Mouse (Mus musculus): ENCODE data around the gene Hist2h4.

Gene Hist2h4

DNA sequence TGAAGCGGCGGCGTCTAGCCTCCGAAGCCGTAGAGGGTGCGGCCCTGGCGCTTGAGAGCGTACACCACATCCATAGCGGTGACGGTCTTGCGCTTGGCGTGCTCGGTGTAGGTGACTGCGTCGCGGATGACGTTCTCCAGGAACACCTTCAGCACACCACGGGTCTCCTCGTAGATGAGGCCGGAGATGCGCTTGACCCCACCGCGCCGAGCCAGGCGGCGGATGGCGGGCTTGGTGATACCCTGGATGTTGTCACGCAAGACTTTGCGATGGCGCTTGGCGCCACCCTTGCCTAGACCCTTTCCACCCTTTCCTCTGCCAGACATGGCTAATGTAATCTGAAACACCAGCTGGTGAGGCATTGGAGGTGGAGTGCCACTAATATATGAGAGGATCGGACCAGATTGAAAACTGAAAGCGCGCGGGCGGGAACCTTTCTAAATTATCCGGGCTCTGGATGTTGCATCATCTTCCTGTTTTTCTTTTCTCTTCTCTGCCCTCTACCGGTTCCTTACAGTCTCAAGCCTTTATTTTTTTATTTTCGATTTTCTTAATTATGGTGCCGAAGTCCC, at the start of gene Hist2h4:
Gene Hist2h4, minus strand, starts transcription at position 333 of the 572 bp plus-strand sequence.
- in situ Hi-C loops (cut with MboI, MseI) = no loop called here

DNA sequence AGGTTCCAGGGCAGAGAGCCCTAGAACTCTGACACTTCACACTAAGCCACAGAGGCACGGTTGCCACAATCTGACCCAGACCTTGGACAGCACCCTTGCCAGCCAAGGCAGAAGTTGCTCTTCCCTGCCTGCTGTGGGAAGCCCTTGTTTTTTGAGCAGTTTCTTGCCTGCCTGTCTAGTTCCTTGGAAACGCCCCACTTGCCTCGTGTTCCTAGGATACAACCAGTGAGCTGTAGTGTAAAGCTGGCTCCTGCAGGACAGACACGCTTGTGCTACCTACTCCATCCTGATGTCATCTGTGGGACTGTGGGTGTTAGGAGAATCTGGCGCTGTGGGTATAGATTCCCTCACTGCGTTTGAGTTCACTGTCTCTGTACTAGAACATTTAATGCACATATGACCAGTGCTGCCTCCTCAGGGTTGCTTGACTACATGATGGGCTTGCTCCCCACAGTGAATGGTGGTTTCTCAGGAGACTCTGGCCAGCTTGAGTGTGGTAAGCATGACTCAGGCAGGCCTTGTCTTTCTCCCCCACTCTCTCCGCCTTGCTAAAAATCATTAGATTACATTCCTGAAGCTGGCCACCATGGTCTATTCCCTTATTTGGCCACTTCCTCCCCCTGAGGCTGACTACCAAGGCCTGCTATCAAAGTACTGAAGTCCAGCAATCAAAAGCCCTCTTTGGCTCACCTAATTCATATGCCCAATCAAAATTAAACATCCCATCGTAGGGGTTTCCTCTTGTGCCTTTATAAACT, 49.4 kb upstream of the Hist2h4 start:
- in situ Hi-C loops (cut with MboI, MseI) = no loop called here

DNA sequence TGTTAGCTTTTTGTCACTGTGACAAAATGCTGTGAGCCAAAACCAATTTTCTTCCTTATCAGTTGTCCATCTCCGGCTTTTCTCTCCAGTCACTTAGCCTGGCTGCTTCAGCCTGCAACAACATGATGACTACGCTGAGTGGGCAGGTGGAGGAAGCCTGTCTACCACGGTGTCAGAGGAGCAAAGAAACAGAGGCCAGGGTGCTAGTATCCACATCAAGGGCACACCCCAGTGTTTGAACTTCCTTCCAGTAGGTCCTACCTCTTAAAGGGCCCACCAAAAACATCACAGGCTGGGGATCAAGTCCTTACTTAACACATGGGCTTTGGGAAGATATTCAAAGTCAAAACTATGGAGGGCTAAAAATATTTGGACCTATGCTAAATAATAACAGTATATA, 46.3 kb upstream of the Hist2h4 start:
- in situ Hi-C loops (cut with MboI, MseI) = no loop called here

DNA sequence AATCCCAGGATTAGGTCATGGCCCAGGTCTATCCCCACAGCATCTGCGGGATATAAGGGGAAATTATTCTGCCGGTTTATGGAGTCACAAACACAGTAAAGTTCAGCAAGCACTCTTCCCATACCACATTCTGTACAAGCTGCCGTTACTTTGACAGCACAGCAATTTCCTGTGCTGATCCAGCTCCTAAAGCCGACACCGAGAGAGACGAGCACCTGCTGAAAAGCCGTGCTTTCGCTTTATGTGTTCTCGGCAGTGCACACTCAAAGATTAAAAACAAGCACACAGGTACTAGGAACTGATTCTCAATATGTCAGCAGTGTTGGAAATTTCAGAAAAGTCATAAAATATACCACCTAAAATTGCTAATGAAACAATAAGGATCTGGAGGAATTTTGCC, 43.4 kb upstream of the Hist2h4 start:
- in situ Hi-C loops (cut with MboI, MseI) = no loop called here

DNA sequence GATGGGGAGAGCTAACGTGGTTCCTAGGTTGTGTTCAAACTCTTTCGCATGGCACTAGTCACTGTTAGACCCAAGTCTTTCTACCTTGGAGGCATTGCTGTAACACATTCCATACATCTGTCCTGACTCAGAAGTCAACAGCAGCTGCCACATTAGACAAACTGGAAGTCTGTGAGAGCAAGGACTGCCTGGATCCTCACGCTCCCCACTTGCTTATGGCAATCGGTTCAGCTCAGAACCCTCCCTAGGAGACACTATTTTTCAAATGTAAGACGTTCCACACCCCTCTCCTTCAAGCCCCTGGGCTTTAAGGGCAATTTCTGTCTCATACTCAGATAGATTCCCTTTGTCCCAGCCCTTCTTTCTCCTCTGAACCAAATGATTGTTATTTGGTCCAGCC, 39.0 kb upstream of the Hist2h4 start:
- in situ Hi-C loops (cut with MboI, MseI) = no loop called here

DNA sequence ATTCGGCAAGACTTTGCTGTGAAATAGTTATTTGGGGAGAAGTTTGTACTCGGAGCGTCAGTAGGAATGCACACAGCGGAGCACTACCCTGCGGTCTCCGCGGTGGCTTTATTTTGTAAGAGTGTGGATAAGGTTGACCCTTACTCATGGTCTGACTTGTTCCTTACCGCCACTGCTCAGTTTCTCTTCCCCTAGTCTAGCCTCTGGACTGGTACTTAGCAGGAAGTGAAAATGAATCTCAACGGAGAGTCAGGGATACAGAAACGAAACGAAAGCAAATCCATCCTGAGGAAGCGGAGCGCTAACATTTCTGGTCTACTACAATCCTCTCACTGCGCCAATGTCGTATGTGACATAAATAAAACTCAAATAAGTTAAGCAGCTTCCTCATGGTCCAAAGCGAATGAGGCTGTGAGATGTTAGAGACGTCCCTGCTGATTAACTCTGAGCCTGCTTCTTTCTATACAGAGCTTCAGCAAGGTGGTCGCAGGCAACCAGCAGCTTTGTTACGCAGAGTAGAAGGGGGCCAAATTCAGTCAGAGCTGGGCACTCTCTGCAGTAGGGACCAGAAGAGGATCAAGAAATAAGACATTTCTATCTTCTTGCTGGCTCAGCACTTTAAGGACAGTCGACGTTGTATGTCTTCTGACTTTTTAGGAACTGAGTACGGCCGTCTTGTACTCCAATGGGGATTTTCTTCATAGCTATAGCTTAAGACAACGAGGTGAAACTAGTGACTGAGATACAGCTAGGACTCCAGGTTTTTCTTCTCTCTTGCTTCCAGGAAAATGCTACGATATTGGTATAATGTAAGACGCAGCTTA, 37.8 kb upstream of the Hist2h4 start:
- in situ Hi-C loops (cut with MboI, MseI) = no loop called here

DNA sequence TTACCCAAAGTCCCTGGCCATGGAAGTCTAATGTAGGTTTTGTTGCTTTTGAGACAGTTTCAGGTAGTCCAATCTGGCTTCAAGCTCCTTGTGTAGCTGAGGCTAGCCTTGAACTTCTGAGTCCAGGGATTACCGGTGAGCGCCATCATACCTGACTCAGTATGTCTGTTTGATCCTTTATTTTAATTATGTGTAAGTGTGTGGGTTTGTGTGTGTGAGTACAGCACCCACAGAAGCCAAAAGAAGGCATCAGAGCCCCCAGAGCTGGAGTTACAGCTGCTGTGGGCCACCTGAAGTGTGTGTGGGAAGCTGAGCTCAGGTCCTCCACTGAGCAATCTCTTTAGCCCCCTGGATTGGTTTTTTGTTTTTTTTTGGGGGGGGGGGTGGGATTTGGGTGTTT, 36.5 kb upstream of the Hist2h4 start:
- in situ Hi-C loops (cut with MboI, MseI) = loop anchor here (25.0 kb wide), 1 partner anchor 1912 kb away; the partner anchor contains the start of gene Lingo4

DNA sequence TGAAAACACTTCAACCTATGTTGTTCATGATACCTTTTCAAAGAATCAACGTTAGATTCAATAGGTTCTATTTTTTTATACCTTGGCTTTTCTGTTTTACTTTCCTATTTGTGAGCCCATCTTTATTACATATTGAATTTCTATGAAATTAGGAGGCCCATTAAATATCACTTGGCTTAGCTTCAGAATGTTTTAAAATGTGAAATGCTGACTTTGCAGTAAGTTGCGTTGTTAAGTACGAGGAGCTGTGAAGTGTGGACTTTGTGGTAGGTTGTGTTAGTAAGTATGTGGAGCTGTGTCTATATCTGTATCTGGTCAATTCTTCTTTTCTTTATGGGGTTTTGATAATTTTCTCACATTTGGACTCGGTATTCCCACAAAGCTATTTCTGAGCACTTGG, 35.2 kb upstream of the Hist2h4 start:
- in situ Hi-C loops (cut with MboI, MseI) = loop anchor here (25.0 kb wide), 1 partner anchor 1911 kb away; the partner anchor contains the start of gene Lingo4

DNA sequence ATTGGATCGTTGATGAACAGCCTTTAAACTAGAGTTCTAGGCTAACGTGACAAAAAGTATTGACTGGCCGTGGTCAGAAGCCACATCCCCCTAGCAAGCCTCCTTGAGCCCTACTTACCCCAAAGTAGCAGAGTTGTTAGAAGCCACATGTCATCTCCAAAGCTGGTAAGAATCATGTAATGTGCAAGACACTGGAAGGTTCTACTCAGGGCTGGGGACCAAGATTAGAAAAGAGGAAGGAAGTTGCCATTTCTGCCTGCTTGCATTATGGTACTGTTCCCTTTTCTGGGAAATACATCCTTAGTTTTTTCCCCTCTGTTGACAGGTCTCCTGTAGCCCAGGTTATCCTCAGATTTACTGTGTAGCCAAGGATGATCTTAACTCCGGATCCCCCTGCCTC, 30.7 kb upstream of the Hist2h4 start, which contains the start of gene Fcgr1:
Gene Fcgr1, minus strand, starts transcription at position 183 of the 400 bp plus-strand sequence.
- in situ Hi-C loops (cut with MboI, MseI) = loop anchor here (25.0 kb wide), 1 partner anchor 1906 kb away; the partner anchor contains the start of gene Lingo4

DNA sequence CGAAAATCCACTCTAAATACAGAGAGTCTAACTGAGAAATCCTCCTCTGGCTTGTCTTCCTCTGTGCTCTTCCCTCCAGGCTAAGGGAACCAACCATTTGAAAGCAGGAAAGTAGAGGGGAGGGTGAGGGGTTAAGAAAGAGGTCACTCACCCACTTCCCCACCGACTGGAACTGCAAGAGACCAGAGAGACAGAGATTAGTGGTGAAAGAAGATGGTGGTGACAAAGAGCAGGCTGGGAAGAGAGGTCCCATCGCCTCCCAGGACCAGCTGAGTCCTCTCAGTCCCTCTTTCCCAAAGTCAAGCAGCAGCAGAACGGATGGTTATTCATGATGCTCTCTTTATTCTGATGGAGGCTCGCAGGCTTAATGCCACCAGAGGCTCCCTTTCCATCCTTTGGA, 30.3 kb upstream of the Hist2h4 start:
- in situ Hi-C loops (cut with MboI, MseI) = loop anchor here (25.0 kb wide), 1 partner anchor 1906 kb away; the partner anchor contains the start of gene Lingo4

DNA sequence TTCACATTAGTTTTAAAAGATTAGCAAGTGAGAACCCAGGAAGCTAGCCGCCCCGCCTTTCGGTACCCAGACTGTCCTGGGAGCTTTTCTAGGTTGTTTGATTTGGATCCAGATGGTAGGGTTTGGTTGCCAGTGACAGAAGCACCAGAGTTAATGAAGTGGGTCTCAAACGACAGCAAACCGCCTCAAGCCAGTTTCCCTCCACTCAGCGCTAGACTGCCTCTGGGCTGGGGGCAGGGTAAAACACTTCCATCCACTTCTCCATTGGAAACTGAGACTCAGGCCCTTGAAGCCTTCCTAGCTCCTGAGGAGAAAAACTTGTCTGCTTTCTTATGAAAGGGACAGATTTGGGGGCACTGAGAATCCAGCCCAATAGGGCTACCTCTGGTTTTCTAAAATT, 29.5 kb upstream of the Hist2h4 start:
- in situ Hi-C loops (cut with MboI, MseI) = loop anchor here (25.0 kb wide), 1 partner anchor 1905 kb away; the partner anchor contains the start of gene Lingo4

DNA sequence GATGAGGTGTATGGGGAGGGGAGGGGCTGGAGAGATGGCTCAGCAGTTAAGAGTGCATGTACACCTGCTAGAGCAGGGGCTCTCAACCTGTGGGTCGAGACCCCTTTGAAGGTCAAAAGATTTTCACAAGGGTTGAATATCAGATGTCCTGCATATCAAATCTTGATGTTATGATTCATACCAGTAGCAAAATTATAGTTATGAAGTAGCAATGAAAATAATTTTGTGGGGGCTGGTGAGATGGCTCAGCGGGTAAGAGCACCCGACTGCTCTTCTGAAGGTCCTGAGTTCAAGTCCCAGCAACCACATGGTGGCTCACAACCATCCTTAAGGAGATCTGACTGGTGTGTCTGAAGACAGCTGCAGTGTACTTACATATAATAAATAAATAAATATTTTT, 27.6 kb upstream of the Hist2h4 start:
- in situ Hi-C loops (cut with MboI, MseI) = loop anchor here (25.0 kb wide), 1 partner anchor 1903 kb away; the partner anchor contains the start of gene Lingo4

DNA sequence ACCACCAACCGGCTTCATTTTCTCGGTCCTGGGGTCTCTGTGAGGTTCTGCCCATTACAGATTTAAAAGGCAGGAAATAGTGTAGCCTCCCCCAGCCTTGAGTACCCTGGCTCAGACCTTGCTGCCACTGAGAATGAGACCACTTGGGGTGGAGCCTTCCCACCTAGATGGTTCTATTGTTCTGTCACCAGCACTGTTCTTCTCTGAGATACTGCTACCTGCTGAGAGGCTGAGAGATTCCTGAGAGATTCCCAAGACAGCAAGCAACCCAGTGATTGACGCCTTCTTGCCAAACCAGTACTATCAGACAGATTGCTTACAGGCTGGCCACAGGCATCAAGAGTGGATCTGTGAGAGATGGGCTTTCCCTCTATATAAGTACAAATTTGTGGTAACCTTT, 26.1 kb upstream of the Hist2h4 start:
- in situ Hi-C loops (cut with MboI, MseI) = loop anchor here (25.0 kb wide), 1 partner anchor 1902 kb away; the partner anchor contains the start of gene Lingo4

DNA sequence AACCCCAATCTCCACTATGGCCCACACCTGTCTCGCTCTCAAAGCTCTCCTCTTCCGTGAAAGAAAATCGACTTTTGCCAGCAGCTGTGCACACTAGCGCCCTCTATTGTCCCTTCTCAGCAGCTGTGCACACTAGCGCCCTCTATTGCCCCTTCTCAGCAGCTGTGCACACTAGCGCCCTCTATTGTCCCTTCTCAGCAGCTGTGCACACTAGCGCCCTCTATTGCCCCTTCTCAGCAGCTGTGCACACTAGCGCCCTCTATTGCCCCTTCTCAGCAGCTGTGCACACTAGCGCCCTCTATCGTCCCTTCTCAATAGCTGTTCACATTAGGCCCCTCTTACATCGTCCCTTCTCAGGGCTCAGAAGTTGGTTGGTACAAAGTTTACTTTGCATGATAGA, 24.2 kb upstream of the Hist2h4 start:
- in situ Hi-C loops (cut with MboI, MseI) = loop anchor here (25.0 kb wide), 1 partner anchor 1900 kb away; the partner anchor contains the start of gene Lingo4

DNA sequence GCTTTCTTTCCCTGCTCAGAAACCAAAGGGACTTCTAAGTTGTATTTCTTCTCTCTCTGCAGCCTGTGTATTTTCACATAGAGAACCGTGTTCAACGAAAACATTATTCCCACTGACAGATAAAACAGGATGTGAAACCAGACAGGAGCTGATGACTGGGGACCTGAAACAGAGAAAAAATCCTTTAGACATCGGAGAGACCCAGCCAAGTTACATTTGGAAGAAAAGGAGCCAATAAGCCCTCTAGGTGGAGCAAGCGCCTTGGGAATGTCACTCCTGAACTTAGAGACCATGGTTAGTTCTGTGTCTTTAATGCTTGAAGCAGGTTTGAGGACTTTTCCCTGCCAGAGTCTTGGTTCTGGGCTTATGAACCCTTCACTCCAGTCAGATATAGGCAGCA, 21.3 kb upstream of the Hist2h4 start:
- in situ Hi-C loops (cut with MboI, MseI) = loop anchor here (5.0 to 25.0 kb wide), 2 partner anchors 43 to 1897 kb away; partner anchors contain the start of gene Lingo4

DNA sequence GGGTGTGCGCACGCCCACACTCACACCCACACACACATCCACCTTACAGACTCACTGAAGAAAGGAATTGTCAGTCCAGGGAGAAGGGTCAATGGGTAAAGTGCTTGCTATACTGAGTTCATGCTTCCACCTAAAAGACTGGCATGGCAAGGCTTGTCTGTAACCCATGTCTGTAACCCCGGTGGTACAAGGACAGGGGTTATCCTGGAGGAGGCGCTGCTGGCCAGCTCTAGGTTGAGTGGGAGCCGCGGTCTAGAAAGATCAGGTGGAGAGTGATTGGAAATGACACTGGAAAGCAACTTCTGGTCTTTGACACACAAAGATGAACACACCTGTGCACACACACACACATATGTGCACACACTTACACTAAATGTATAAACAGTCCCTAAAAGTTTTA, 17.5 kb upstream of the Hist2h4 start:
- in situ Hi-C loops (cut with MboI, MseI) = loop anchor here (5.0 to 25.0 kb wide), 2 partner anchors 47 to 1893 kb away; partner anchors contain the start of gene Lingo4

DNA sequence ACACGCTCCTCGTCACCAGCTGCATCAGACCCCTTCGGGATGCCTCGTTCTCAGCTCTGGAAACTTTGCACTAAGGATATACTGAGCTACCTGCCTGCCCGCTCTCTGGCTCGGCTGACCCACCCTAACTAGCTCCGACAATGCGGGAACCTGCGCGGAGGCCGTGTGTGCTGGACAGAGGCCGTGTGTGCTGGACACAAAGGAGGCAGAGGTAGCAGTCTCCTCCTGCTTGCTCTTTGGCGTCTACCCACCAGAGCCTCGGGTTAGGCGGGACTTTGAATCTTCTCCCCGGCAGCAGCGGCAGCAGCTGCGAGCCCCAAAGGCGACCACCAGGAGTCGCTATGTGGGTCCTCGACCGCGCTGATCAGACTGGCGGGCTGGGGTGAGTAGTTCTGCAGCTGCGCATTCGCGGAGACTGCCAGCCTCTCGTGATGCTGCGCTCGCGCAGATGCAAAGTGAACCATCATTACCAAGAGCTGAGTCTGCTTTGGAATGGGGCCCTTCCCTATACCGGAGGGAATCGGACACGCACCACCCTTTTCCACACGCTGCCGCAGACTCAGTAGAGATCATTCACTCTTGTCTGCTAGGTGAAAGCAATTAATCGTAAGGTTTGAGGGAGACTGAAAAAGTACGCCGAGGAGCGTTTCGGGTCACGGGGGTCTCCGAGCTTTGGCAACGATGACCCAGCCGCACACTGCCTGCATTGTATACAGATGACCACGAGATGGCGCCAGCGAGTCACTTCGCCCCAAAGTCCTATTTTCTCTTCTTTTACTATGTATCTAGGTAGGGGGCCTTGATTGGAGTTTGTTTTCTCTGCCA, 14.9 kb upstream of the Hist2h4 start:
- in situ Hi-C loops (cut with MboI, MseI) = loop anchor here (25.0 kb wide), 1 partner anchor 1891 kb away; the partner anchor contains the start of gene Lingo4

DNA sequence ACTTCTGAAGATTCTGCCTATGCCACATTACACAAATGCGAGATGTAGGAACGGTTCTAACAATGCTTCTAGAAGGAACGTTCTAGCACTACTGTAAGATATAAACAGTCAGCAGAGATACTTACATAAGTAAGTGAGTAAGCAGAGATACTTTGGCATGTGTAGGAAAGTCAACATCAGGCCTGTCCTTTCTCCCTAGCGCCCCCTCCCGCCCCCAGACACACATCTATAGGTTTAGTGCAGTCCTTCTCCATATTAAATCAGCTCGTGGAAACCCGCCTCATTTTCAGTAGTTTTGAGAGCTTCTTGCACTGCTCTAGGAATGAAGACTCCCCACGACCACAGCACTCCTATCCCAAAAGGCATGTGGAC, 14.3 kb upstream of the Hist2h4 start:
- in situ Hi-C loops (cut with MboI, MseI) = loop anchor here (25.0 kb wide), 1 partner anchor 1890 kb away; the partner anchor contains the start of gene Lingo4

DNA sequence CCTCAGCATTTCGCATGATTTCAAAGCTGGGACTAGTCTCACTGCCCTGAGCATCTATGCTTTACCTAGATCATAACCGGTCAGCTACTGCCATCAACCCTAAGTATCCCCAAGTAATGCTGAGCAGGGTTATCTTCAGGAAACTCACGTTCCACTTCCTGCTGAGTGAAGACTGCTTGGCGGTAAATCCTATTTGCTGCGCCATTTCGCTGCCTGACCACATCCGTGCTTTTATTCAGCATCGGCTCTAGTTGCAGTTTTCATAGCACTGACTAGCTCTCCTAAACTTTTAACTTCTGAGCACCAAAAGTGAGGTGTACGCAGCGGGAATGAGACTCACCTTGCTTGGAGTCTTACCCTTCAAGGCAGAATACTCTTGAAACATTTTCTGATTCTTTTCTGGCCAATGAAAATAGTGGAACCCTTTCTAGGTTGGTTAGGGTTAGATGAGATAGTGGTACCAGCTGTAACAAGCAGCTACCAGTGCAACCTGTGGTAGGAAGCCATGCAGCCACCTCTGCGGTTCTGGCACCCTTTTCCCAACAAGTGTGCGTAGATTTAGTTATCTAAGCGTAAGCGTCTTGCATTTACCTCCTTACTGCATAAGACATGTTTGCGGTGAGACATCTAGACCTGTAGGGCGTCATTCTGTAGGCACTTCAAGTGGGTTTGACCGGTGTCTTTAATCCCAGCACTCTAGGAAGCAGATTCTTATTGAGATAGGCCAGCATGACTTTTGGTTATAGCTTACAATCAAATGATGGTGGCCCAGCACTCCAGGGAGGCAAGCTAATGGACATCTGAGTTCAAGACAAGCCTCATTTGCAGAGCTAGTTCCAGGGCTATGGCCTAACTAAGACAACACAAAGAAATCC, 10.7 kb upstream of the Hist2h4 start:
- in situ Hi-C loops (cut with MboI, MseI) = no loop called here

All from regulatory T cell (primary cell).